Mouse (Mus musculus): ENCODE results near the gene Fchsd2. TPM values are rescaled to one million over a fixed set of nuclear protein-coding genes. Genes with fewer than 3 reads are reported as not detected.

The Fchsd2 gene
- polyA plus RNA-seq (2014; fragmentation: Nextera tagmentation; extraction: Ambion mirVana): 51.6 TPM in 2 replicates

DNA sequence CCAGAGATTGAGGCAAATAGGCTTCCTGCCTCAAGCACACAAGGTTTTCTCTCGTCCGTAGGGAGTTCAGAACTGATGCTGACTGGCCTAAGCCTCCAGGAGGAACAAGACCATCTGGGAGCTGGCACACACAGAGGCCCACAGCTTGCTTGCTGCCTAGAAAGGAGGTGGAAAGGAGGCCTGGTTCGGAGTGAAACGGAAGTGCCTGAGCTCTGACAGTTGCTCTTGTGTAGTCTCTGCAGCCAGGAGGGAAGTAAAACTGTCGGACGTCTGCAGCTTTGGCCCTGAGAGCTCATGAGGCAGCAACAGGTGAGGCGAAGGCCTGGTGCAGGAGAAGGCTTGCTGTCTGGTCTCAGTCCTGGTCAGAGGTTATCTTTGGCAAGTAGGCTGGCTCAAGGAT is at the start of gene Fchsd2:
TSS of gene Fchsd2 (plus strand) at position 246 of the 400 bp plus-strand sequence.
- Histone ChIP-seq H3K9ac (replicated peaks; ENCODE audit: low read depth, low read length) (no peak within 1 kb of the TSS), H3K36me3 (ENCODE audit: control insufficient read depth, insufficient read depth, low read length) (no peaks in the 10 kb centered on the region), H3K27me3 (ENCODE audit: control insufficient read depth, insufficient read depth, low read length) (no peaks in the 10 kb centered on the region), H3K4me3 (ENCODE audit: low read depth, low read length) (no peak within 1 kb of the TSS), H3K27ac (ENCODE audit: low read depth, low read length) (no peak within 1 kb of the TSS), H3K4me1 (ENCODE audit: control insufficient read depth, insufficient read depth, low read length) (no peaks in the 10 kb centered on the region), H3K4me2 (ENCODE audit: low read depth, low read length) (no peak within 1 kb of the TSS), H3K9me3 (ENCODE audit: control insufficient read depth, low read length) (no peaks in the 10 kb centered on the region)
- ATAC-seq (ENCODE audit: low read depth): no peak
- 83% methylated on average over 7 of the region's 7 CpGs for WGBS

DNA sequence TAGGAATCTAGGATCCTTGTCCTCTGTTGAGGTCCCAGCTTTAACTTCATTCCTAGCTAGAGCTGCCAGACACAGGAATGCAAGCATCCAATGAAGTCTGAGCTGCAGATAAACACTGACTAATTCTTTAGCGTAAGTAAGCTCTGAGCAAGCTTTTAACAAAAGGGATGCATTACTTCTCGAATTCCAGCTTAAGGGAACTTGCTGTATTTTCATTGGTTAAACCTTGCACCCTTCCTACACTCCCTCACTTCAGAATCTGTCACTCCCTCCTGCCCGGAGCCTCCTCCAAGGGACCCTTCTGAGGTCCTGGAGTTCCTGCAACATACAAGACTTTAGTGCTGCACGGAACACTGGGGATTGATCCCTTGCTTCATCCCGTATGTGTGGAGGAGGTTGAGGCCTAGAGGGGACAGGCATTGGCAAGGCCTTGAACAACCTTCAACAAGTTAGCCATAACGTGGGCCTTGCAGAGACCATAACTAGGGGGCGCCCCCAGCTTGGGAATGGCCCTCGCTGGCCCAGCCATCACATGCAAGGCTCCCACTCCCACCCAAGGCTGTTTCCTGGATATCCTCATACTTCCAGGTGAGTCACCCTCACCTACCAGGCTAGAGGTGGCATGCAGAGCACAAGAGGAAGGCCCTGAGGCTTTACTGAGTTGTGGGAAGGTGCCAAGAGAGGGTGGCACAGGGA is 48.7 kb upstream of the Fchsd2 start:
- Histone ChIP-seq H3K9ac (replicated peaks; ENCODE audit: low read depth, low read length) (no peak overlapping the region), H3K9me3 (ENCODE audit: control insufficient read depth, low read length) (no peaks in the 10 kb centered on the region), H3K4me3 (ENCODE audit: low read depth, low read length) (no peak overlapping the region), H3K4me2 (ENCODE audit: low read depth, low read length) (no peak overlapping the region), H3K4me1 (ENCODE audit: control insufficient read depth, insufficient read depth, low read length) (no peaks in the 10 kb centered on the region), H3K27ac (ENCODE audit: low read depth, low read length) (no peak overlapping the region), H3K27me3 (ENCODE audit: control insufficient read depth, insufficient read depth, low read length) (no peaks in the 10 kb centered on the region), H3K36me3 (ENCODE audit: control insufficient read depth, insufficient read depth, low read length) (no peaks in the 10 kb centered on the region)
- 74% methylated on average over 8 of the region's 8 CpGs for WGBS
- ATAC-seq (ENCODE audit: low read depth): no peak

DNA sequence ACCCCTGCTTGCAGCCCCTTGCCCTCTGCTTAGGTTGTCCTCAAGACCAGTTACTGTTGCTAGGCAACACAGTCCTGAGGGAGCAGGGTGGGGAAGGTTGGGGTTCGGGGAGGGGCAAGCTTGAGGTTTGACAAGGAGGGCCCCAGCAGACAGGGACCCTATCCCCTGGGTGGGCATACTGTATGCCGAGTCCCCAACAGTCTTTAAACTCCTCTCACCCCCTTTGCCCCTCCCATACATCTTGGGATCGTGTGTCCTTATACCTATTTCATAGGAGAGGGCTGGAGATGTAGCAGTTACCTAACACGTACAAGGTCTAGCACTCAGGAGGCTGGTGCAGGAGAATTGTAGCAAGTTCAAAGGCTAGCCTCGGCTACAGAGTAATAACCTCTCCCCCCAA is 44.4 kb upstream of the Fchsd2 start:
- H3K4me3 ChIP-seq (ENCODE audit: low read depth, low read length): no peak overlapping the region
- H3K9me3 ChIP-seq (ENCODE audit: control insufficient read depth, low read length): no peaks in the 10 kb centered on the region
- ATAC-seq (ENCODE audit: low read depth): no peak
- H3K36me3 ChIP-seq (ENCODE audit: control insufficient read depth, insufficient read depth, low read length): no peaks in the 10 kb centered on the region
- no peak overlapping the region for H3K4me2 ChIP-seq (ENCODE audit: low read depth, low read length)
- WGBS: 79% methylated on average over 5 of the region's 5 CpGs
- H3K27me3 ChIP-seq (ENCODE audit: control insufficient read depth, insufficient read depth, low read length): no peaks in the 10 kb centered on the region
- H3K9ac ChIP-seq (replicated peaks; ENCODE audit: low read depth, low read length): no peak overlapping the region
- H3K27ac ChIP-seq (ENCODE audit: low read depth, low read length): no peak overlapping the region
- no peaks in the 10 kb centered on the region for H3K4me1 ChIP-seq (ENCODE audit: control insufficient read depth, insufficient read depth, low read length)

DNA sequence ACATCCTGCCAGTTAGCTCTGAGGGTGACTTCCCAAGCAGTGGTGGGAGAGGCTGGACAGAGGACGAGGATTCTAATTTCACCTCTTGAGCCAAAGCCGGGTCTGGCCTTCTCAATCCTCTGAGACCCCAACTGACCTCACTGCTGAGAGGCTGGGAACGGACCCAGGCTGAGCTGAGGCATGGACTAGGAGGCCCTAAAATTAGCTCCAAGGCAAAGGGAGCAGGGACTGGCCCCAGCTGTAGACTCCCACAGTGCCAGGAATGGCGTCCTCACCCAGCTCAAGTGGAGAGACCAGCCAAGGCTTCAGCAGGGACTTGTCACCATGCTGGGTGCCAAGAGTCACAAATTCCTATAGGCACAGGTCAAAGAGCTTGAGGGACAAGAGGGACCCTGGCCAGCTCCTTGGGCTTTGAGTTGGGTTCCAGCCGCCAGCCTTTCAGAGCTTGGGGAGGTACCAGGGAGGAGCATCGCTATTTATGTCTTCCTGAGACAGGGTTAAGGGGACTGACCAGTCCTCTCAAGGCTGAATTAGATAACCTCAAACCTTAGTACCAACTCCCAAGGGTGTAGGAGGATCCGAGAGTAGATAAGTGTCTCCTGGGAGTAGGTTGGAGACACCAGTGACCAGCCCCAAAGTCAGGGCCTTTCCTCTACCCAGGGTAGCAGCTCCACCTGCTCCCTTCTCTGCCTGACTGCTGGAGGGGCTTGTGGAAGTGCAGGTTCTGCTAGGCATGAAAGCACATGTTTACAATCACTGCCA is 43.2 kb upstream of the Fchsd2 start:
- no peak for ATAC-seq (ENCODE audit: low read depth)
- H3K4me3 ChIP-seq (ENCODE audit: low read depth, low read length): no peak overlapping the region
- no peak overlapping the region for H3K27ac ChIP-seq (ENCODE audit: low read depth, low read length)
- no peaks in the 10 kb centered on the region for H3K9me3 ChIP-seq (ENCODE audit: control insufficient read depth, low read length)
- H3K36me3 ChIP-seq (ENCODE audit: control insufficient read depth, insufficient read depth, low read length): no peaks in the 10 kb centered on the region
- H3K27me3 ChIP-seq (ENCODE audit: control insufficient read depth, insufficient read depth, low read length): no peaks in the 10 kb centered on the region
- H3K9ac ChIP-seq (replicated peaks; ENCODE audit: low read depth, low read length): no peak overlapping the region
- no peak overlapping the region for H3K4me2 ChIP-seq (ENCODE audit: low read depth, low read length)
- WGBS: 73% methylated on average over 7 of the region's 7 CpGs
- H3K4me1 ChIP-seq (ENCODE audit: control insufficient read depth, insufficient read depth, low read length): no peaks in the 10 kb centered on the region

DNA sequence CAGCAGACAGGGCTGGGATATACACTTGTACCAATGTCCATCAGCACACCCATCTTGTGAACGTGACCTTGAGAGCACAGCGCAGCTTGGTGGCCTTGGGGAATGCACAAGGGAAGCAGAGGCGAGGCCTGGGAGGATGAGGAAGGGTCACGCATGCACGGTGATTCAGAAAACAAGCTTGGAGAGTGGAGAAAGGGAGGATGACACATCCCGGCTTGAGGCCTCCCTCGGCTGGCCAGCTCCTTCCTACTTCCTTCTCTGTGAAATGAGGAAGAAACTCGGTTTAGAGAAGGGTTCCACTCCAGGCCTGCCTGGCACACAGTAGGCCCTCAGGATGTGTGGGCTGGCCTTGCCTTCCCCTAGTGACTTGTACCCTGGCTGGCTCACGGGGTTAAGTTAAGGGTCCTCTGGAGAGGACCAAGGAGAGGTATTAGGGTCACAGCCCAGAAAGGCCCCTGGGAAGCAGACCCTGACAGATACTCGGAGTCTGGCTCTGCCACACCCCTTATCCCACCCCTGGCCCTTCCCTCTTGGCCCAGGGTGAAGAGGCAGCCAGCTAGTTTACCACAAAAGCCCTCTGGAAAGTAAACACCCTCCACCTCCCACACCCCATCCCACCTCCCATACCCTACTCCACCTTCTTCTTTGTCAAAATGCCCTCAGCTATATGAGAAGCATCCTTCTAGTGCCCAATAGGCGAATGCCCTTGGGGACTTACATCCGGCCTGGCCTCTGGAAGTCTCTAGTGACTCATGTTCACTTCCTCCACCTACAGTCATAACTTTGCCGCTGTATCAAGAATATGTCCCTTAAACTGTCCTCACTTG is 41.7 kb upstream of the Fchsd2 start:
- Histone ChIP-seq H3K9me3 (ENCODE audit: control insufficient read depth, low read length) (no peaks in the 10 kb centered on the region), H3K36me3 (ENCODE audit: control insufficient read depth, insufficient read depth, low read length) (no peaks in the 10 kb centered on the region), H3K4me1 (ENCODE audit: control insufficient read depth, insufficient read depth, low read length) (no peaks in the 10 kb centered on the region), H3K9ac (replicated peaks; ENCODE audit: low read depth, low read length) (no peak overlapping the region), H3K4me2 (ENCODE audit: low read depth, low read length) (no peak overlapping the region), H3K4me3 (ENCODE audit: low read depth, low read length) (no peak overlapping the region), H3K27ac (ENCODE audit: low read depth, low read length) (no peak overlapping the region), H3K27me3 (ENCODE audit: control insufficient read depth, insufficient read depth, low read length) (no peaks in the 10 kb centered on the region)
- ATAC-seq (ENCODE audit: low read depth): peak; percentile 34; the same call in 1 of the 2 replicates
- 73% methylated on average over 13 of the region's 13 CpGs for WGBS

DNA sequence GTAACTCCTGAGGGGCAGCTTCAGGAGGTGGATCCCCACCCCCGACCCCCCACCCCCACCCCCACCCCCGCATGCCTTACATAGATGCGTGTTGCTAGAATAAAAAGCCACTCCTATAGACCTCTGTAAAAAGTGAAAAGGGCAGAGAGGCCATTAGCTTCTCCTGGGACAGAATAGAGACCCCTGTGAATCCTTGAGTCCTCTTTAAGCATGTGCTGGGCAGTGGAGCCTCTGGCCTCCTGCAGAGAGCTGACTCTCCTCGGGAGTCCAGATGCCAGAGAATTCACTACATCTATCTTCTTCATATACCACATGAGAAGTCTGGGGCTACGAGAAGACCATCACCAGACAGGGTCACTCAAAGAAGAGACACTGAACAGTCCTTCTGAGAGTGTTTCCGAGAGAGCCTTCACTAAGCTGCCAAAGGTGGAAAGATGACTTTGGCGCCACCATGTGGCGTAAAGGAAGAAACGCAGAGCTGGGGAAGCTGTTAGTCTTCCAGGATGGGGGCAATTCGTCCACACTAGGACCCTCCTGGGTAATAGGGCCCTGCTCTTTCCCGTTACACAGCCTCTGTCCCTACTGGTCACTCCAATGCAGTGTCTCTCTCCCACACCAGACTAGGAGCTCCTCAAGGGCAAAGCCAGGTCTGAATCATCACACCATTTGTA is 41.0 kb upstream of the Fchsd2 start:
- 19% methylated on average over 11 of the region's 11 CpGs for WGBS
- H3K4me1 ChIP-seq (ENCODE audit: control insufficient read depth, insufficient read depth, low read length): no peaks in the 10 kb centered on the region
- H3K9ac ChIP-seq (replicated peaks; ENCODE audit: low read depth, low read length): no peak overlapping the region
- ATAC-seq (ENCODE audit: low read depth): peak; percentile 69; the same call in 1 of the 2 replicates
- no peaks in the 10 kb centered on the region for H3K36me3 ChIP-seq (ENCODE audit: control insufficient read depth, insufficient read depth, low read length)
- H3K4me3 ChIP-seq (ENCODE audit: low read depth, low read length): no peak overlapping the region
- H3K9me3 ChIP-seq (ENCODE audit: control insufficient read depth, low read length): no peaks in the 10 kb centered on the region
- H3K27me3 ChIP-seq (ENCODE audit: control insufficient read depth, insufficient read depth, low read length): no peaks in the 10 kb centered on the region
- no peak overlapping the region for H3K27ac ChIP-seq (ENCODE audit: low read depth, low read length)
- no peak overlapping the region for H3K4me2 ChIP-seq (ENCODE audit: low read depth, low read length)

DNA sequence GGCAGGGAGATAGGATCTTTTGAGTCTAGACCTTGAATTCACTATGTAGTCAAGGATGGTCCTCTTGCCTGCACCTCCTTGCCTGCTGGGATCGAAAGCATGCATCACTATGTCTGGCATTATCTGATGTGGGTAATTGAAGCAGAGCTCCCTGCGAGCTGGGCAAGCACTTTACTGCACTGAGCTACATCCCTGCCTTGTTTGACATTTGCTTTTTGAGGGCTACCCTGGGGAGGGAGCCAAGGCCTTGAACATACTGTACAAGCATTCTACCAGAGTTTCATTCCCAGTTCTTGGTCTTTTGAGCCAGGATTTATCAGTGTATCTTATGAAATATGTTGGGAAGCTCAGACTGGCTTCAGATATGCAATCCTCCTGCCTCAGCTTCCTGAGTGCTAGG is 39.5 kb upstream of the Fchsd2 start:
- Histone ChIP-seq H3K9me3 (ENCODE audit: control insufficient read depth, low read length) (no peaks in the 10 kb centered on the region), H3K4me3 (ENCODE audit: low read depth, low read length) (no peak overlapping the region), H3K4me2 (ENCODE audit: low read depth, low read length) (no peak overlapping the region), H3K27me3 (ENCODE audit: control insufficient read depth, insufficient read depth, low read length) (no peaks in the 10 kb centered on the region), H3K36me3 (ENCODE audit: control insufficient read depth, insufficient read depth, low read length) (no peaks in the 10 kb centered on the region), H3K4me1 (ENCODE audit: control insufficient read depth, insufficient read depth, low read length) (no peaks in the 10 kb centered on the region), H3K9ac (replicated peaks; ENCODE audit: low read depth, low read length) (no peak overlapping the region), H3K27ac (ENCODE audit: low read depth, low read length) (no peak overlapping the region)
- WGBS: 67% methylated on average over 2 of the region's 2 CpGs
- no peak for ATAC-seq (ENCODE audit: low read depth)

DNA sequence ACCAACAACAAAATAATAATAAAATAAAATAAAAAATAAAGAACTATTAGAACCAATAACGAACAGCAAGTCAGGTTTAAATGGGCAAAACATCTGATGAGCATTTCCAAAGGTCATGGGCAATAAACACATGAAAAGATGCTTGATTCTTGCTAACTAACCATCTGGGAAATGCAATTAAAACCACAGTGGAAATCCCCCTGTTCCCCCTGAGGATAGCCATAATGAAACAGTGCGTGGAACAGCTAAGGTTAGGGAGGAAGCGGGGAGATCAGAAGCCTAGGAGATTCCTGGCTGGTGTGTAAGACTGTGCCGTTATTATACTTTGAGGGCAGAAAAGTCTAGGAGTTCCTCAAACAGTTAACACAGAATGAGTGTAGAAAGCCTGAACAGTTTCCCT is 35.4 kb upstream of the Fchsd2 start:
- no peaks in the 10 kb centered on the region for H3K36me3 ChIP-seq (ENCODE audit: control insufficient read depth, insufficient read depth, low read length)
- H3K9me3 ChIP-seq (ENCODE audit: control insufficient read depth, low read length): no peaks in the 10 kb centered on the region
- ATAC-seq (ENCODE audit: low read depth): no peak
- 37% methylated on average over 4 of the region's 4 CpGs for WGBS
- H3K9ac ChIP-seq (replicated peaks; ENCODE audit: low read depth, low read length): no peak overlapping the region
- H3K27me3 ChIP-seq (ENCODE audit: control insufficient read depth, insufficient read depth, low read length): no peaks in the 10 kb centered on the region
- H3K4me3 ChIP-seq (ENCODE audit: low read depth, low read length): no peak overlapping the region
- H3K4me2 ChIP-seq (ENCODE audit: low read depth, low read length): no peak overlapping the region
- H3K4me1 ChIP-seq (ENCODE audit: control insufficient read depth, insufficient read depth, low read length): no peaks in the 10 kb centered on the region
- H3K27ac ChIP-seq (ENCODE audit: low read depth, low read length): no peak overlapping the region
